Mouse (Mus musculus): ENCODE data around the gene Ddx21. TPM values are rescaled to one million over a fixed set of nuclear protein-coding genes. Genes with fewer than 3 reads are reported as not detected.

The Ddx21 gene
- polyA plus RNA-seq (2014; fragmentation: Nextera tagmentation; extraction: Ambion mirVana) = 37.5 and 39.2 TPM in 2 replicates

GRCm38 (mm10) chr10:62602177-62603040 is at the start of gene Ddx21:
Gene Ddx21 (minus strand): TSS chr10:62602281.
- H3K27ac ChIP-seq (ENCODE audit: low read depth, low read length) = 0 out of 2 replicates have a peak within 1 kb of the TSS, but pooled peaks have one; percentile 6
- H3K9ac ChIP-seq (ENCODE audit: low read length) = peak within 1 kb of the TSS; percentile 78
- H3K27me3 ChIP-seq (ENCODE audit: control insufficient read depth, insufficient read depth, low read length) = no peaks in the 10 kb centered on the region
- DNase-seq (ENCODE audit: low spot score, missing footprints) = peak; percentile 99
- peaks cover 4% of the 10 kb centered on the region; the same call in 1 of the 2 replicates for H3K36me3 ChIP-seq (ENCODE audit: control insufficient read depth, insufficient read depth, low read length)
- WGBS = 8% methylated on average over 53 of the region's 53 CpGs
- H3K4me2 ChIP-seq = peak within 1 kb of the TSS; percentile 98
- peak within 1 kb of the TSS; percentile 70 for H3K4me3 ChIP-seq (ENCODE audit: low read depth, low read length)
- H3K9me3 ChIP-seq (ENCODE audit: control insufficient read depth, low read length) = no peaks in the 10 kb centered on the region
- ATAC-seq (ENCODE audit: low FRiP score) = peak; percentile 99
- H3K4me1 ChIP-seq (ENCODE audit: control insufficient read depth, insufficient read depth, low read length) = 0 out of 2 replicates have a peak, but pooled peaks cover 5% of the 10 kb centered on the region

- H3K9ac ChIP-seq (ENCODE audit: low read length) = peak within 1 kb of the TSS; percentile 92
- H3K36me3 ChIP-seq (ENCODE audit: control insufficient read depth, insufficient read depth, low read length) = no peaks in the 10 kb centered on the region
- ATAC-seq (ENCODE audit: low FRiP score) = peak; percentile 100
- DNase-seq (ENCODE audit: low spot score, missing footprints) = peak; percentile 99
- H3K4me3 ChIP-seq (ENCODE audit: low read depth, low read length) = peak within 1 kb of the TSS; percentile 89
- peaks cover 13% of the 10 kb centered on the region for H3K4me1 ChIP-seq (ENCODE audit: control insufficient read depth, insufficient read depth, low read length)
- WGBS = under 1% methylated on average over 79 of the region's 89 CpGs
- H3K9me3 ChIP-seq (ENCODE audit: control insufficient read depth, low read length) = no peaks in the 10 kb centered on the region
- no peaks in the 10 kb centered on the region for H3K27me3 ChIP-seq (ENCODE audit: control insufficient read depth, insufficient read depth, low read length)
- peak within 1 kb of the TSS; percentile 75 for H3K4me2 ChIP-seq
- H3K27ac ChIP-seq (ENCODE audit: low read depth, low read length) = peak within 1 kb of the TSS; percentile 77
Measured at GRCm38 (mm10) chr10:62650881-62651810, 49.1 kb upstream of the Ddx21 start, which contains the start of gene Ddx50. Gene Ddx50 (minus strand): TSS chr10:62651218.

- DNase-seq (ENCODE audit: low spot score, missing footprints) = no peak
- peak overlapping the region; percentile 92 for H3K9ac ChIP-seq (ENCODE audit: low read length)
Measured at GRCm38 (mm10) chr10:62650358-62650782, 48.3 kb upstream of the Ddx21 start.

GRCm38 (mm10) chr10:62604161-62604560 is 2.1 kb upstream of the Ddx21 start:
- Histone ChIP-seq H3K4me3 (ENCODE audit: low read depth, low read length) (no peak overlapping the region), H3K9me3 (ENCODE audit: control insufficient read depth, low read length) (no peaks in the 10 kb centered on the region), H3K9ac (ENCODE audit: low read length) (no peak overlapping the region), H3K4me1 (ENCODE audit: control insufficient read depth, insufficient read depth, low read length) (0 out of 2 replicates have a peak, but pooled peaks cover 5% of the 10 kb centered on the region), H3K27me3 (ENCODE audit: control insufficient read depth, insufficient read depth, low read length) (no peaks in the 10 kb centered on the region), H3K36me3 (ENCODE audit: control insufficient read depth, insufficient read depth, low read length) (no peaks in the 10 kb centered on the region), H3K4me2 (no peak overlapping the region), H3K27ac (ENCODE audit: low read depth, low read length) (no peak overlapping the region)
- WGBS = 88% methylated on average over 3 of the region's 3 CpGs
- DNase-seq (ENCODE audit: low spot score, missing footprints) = no peak
- ATAC-seq (ENCODE audit: low FRiP score) = no peak

More at GRCm38 (mm10) chr10:62650358-62650782, 48.3 kb upstream of the Ddx21 start:
- peaks cover 13% of the 10 kb centered on the region for H3K4me1 ChIP-seq (ENCODE audit: control insufficient read depth, insufficient read depth, low read length)
- H3K4me2 ChIP-seq = peak overlapping the region; percentile 75
- WGBS = under 1% methylated on average over 17 of the region's 17 CpGs
- no peaks in the 10 kb centered on the region for H3K27me3 ChIP-seq (ENCODE audit: control insufficient read depth, insufficient read depth, low read length)
- H3K36me3 ChIP-seq (ENCODE audit: control insufficient read depth, insufficient read depth, low read length) = no peaks in the 10 kb centered on the region
- peak overlapping the region; percentile 76 for H3K27ac ChIP-seq (ENCODE audit: low read depth, low read length)
- peak overlapping the region; percentile 89 for H3K4me3 ChIP-seq (ENCODE audit: low read depth, low read length)
- H3K9me3 ChIP-seq (ENCODE audit: control insufficient read depth, low read length) = no peaks in the 10 kb centered on the region
- ATAC-seq (ENCODE audit: low FRiP score) = no peak

GRCm38 (mm10) chr10:62603233-62604030 is 1.4 kb upstream of the Ddx21 start:
- Histone ChIP-seq H3K4me1 (ENCODE audit: control insufficient read depth, insufficient read depth, low read length) (0 out of 2 replicates have a peak, but pooled peaks cover 5% of the 10 kb centered on the region), H3K27ac (ENCODE audit: low read depth, low read length) (no peak overlapping the region), H3K27me3 (ENCODE audit: control insufficient read depth, insufficient read depth, low read length) (no peaks in the 10 kb centered on the region), H3K4me2 (no peak overlapping the region), H3K9me3 (ENCODE audit: control insufficient read depth, low read length) (no peaks in the 10 kb centered on the region), H3K9ac (ENCODE audit: low read length) (no peak overlapping the region), H3K4me3 (ENCODE audit: low read depth, low read length) (no peak overlapping the region), H3K36me3 (ENCODE audit: control insufficient read depth, insufficient read depth, low read length) (peaks cover 2% of the 10 kb centered on the region; the same call in 1 of the 2 replicates)
- 89% methylated on average over 12 of the region's 12 CpGs for WGBS
- ATAC-seq (ENCODE audit: low FRiP score) = no peak
- DNase-seq (ENCODE audit: low spot score, missing footprints) = no peak

- H3K9ac ChIP-seq (ENCODE audit: low read length) = peak overlapping the region; percentile 78
- H3K4me3 ChIP-seq (ENCODE audit: low read depth, low read length) = peak overlapping the region; percentile 70
- H3K27me3 ChIP-seq (ENCODE audit: control insufficient read depth, insufficient read depth, low read length) = no peaks in the 10 kb centered on the region
- peaks cover 7% of the 10 kb centered on the region; the same call in 1 of the 2 replicates for H3K36me3 ChIP-seq (ENCODE audit: control insufficient read depth, insufficient read depth, low read length)
- under 1% methylated on average over 23 of the region's 23 CpGs for WGBS
- DNase-seq (ENCODE audit: low spot score, missing footprints) = no peak
- H3K4me1 ChIP-seq (ENCODE audit: control insufficient read depth, insufficient read depth, low read length) = 0 out of 2 replicates have a peak, but pooled peaks cover 5% of the 10 kb centered on the region
- H3K4me2 ChIP-seq = peak overlapping the region; percentile 98
- no peaks in the 10 kb centered on the region for H3K9me3 ChIP-seq (ENCODE audit: control insufficient read depth, low read length)
- peak; percentile 87 for ATAC-seq (ENCODE audit: low FRiP score)
- 0 out of 2 replicates have a peak overlapping the region, but pooled peaks have one; percentile 6 for H3K27ac ChIP-seq (ENCODE audit: low read depth, low read length)
Measured at GRCm38 (mm10) chr10:62601833-62602176, 276 bp downstream of the Ddx21 start.

- Histone ChIP-seq H3K4me2 (peak overlapping the region; percentile 98), H3K27ac (ENCODE audit: low read depth, low read length) (no peak overlapping the region), H3K9me3 (ENCODE audit: control insufficient read depth, low read length) (no peaks in the 10 kb centered on the region), H3K4me1 (ENCODE audit: control insufficient read depth, insufficient read depth, low read length) (0 out of 2 replicates have a peak, but pooled peaks cover 5% of the 10 kb centered on the region), H3K36me3 (ENCODE audit: control insufficient read depth, insufficient read depth, low read length) (peaks cover 7% of the 10 kb centered on the region; the same call in 1 of the 2 replicates), H3K27me3 (ENCODE audit: control insufficient read depth, insufficient read depth, low read length) (no peaks in the 10 kb centered on the region), H3K4me3 (ENCODE audit: low read depth, low read length) (peak overlapping the region; percentile 70), H3K9ac (ENCODE audit: low read length) (peak overlapping the region; percentile 78)
- WGBS = 13% methylated on average over 20 of the region's 20 CpGs
- DNase-seq (ENCODE audit: low spot score, missing footprints) = peak; percentile 90
- no peak for ATAC-seq (ENCODE audit: low FRiP score)
Measured at GRCm38 (mm10) chr10:62601053-62601791, 859 bp downstream of the Ddx21 start.
